Comparison of ENCODE assay signal across 8 mouse cellular contexts in the genomic region with DNA sequence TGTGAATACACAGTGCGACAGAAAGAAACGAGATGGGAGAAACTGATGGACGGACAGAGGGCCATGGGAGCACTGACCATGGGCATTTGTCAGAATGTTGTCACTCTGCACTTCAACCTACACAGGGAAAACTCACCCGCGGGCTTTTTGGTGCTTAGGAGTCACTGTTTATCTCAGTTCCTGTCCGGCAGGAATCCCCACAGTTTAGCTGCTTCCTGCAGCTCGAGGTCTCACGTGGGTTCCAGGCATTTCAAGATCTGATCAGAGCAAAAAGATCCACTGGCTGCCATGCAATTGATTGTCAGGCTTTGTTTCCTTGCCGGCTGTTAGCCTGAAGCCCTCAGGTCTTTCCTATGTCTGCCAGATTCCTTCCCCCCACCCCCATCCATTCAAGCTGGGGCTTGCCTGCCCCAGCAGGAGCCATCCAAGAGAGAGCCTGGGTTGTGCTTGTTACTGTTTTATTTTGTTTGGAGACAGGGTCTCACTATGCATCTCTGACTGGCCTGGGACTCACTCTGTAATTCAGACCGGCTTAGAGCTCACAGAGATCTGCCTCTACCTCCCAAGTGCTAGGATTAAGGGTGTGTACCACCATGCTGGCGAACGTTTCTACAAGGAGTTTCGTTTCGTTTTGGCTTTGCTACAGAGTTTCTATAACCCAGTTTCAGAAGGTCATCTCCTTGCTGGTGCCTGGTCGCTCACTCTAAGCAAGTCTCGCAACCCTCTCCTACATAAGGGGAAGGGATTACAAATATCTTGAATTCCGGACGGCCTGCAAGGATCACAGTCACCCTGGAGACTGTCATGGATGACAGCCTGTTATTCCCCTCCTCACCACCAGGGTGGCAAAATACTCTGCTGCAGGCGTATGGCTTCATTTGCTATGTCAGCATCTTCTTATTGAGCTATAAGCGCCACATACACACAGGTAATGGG. TPM values are rescaled to one million over a fixed set of nuclear protein-coding genes. Genes with fewer than 3 reads are reported as not detected.
DNase-seq lines count a peak whose midpoint lies in the region; ATAC-seq and TF ChIP-seq lines count a peak whose summit lies in the region.

No protein-coding gene starts in this region.

- peak overlapping the region; percentile 56; the same call in 1 of the 2 replicates for H3K27ac ChIP-seq in heart, adult 2 months
- no peak overlapping the region for H3K27ac ChIP-seq in kidney, embryonic 14.5 days (ENCODE audit: low read depth, low read length)
- H3K27ac ChIP-seq in stomach, embryonic 15.5 days: no peak overlapping the region

- peak; percentile 91 for TF ChIP-seq CTCF in heart, adult 2 months (IDR thresholded peaks at IDR 0.05)

- H3K27me3 ChIP-seq in heart, adult 2 months (ENCODE audit: control insufficient read depth, insufficient read depth, low read length): no peaks in the 10 kb centered on the region
- no peaks in the 10 kb centered on the region for H3K27me3 ChIP-seq in kidney, embryonic 14.5 days (ENCODE audit: control insufficient read depth, insufficient read depth, low read length)
- no peaks in the 10 kb centered on the region for H3K27me3 ChIP-seq in stomach, embryonic 15.5 days (replicated peaks)

- no peaks in the 10 kb centered on the region for H3K79me2 ChIP-seq in heart, adult 2 months (replicated peaks; ENCODE audit: control insufficient read depth, insufficient read depth, low read length)

- H3K36me3 ChIP-seq in heart, adult 2 months (ENCODE audit: control insufficient read depth, insufficient read depth, low read length): peaks cover under 1% of the 10 kb centered on the region; the same call in 1 of the 2 replicates
- no peaks in the 10 kb centered on the region for H3K36me3 ChIP-seq in kidney, embryonic 14.5 days (ENCODE audit: control insufficient read depth, insufficient read depth, low read length)
- no peaks in the 10 kb centered on the region for H3K36me3 ChIP-seq in stomach, embryonic 15.5 days

- DNase-seq in thymus, postnatal 0 days (ENCODE audit: low spot score): peak; percentile 64
- DNase-seq in thymus, postnatal 10 days (ENCODE audit: low spot score in 2 of 2): no peak
- DNase-seq in c-Kit-positive CD71-positive TER-119-positive erythroid progenitor cells, embryonic 14.5 days (ENCODE audit: low spot score): peak; percentile 57
- DNase-seq in heart, adult 2 months: peak; percentile 54 to 59
- DNase-seq in lung, postnatal 36 days: peak; percentile 85
- DNase-seq in right cerebral cortex, postnatal 14 days: no peak

- no peak for TF ChIP-seq EP300 in heart, adult 2 months (IDR thresholded peaks at IDR 0.05; ENCODE audit: insufficient read depth, low read depth, low read length)

- peaks cover 11% of the 10 kb centered on the region for H3K4me1 ChIP-seq in heart, adult 2 months (ENCODE audit: control insufficient read depth, insufficient read depth, low read length)
- peaks cover 7% of the 10 kb centered on the region for H3K4me1 ChIP-seq in kidney, embryonic 14.5 days (ENCODE audit: control insufficient read depth, insufficient read depth, low read length)
- H3K4me1 ChIP-seq in stomach, embryonic 15.5 days: peaks cover 17% of the 10 kb centered on the region

- H3K9me3 ChIP-seq in kidney, embryonic 14.5 days (ENCODE audit: control insufficient read depth, low read length): no peaks in the 10 kb centered on the region
- no peaks in the 10 kb centered on the region for H3K9me3 ChIP-seq in stomach, embryonic 15.5 days

- intact Hi-C loops in heart, adult 2 months (cut with DNase I): loop anchor here (2.0 kb wide), 1 partner anchor 18 kb away; no protein-coding TSS in a partner anchor

- no peak for TF ChIP-seq POLR2A in heart, adult 2 months (IDR thresholded peaks at IDR 0.05; ENCODE audit: insufficient read depth, low read depth, low read length)

- H3K4me2 ChIP-seq in kidney, embryonic 14.5 days (replicated peaks; ENCODE audit: low read depth, low read length): peak overlapping the region; percentile 1; the same call in 1 of the 2 replicates
- H3K4me2 ChIP-seq in stomach, embryonic 15.5 days: peak overlapping the region; percentile 33

- 29% methylated on average over 20 of the region's 20 CpGs for WGBS in heart, adult 2 months
- 50% methylated on average over 20 of the region's 20 CpGs for WGBS in kidney, embryonic 14.5 days
- WGBS in stomach, embryonic 15.5 days: 31% methylated on average over 20 of the region's 20 CpGs

- peak overlapping the region; percentile 67 for H3K9ac ChIP-seq in heart, adult 2 months (ENCODE audit: low read depth, low read length)
- H3K9ac ChIP-seq in kidney, embryonic 14.5 days (ENCODE audit: low read depth, low read length): no peak overlapping the region
- no peak overlapping the region for H3K9ac ChIP-seq in stomach, embryonic 15.5 days

- H3K4me3 ChIP-seq in heart, adult 2 months: peak overlapping the region; percentile 38
- H3K4me3 ChIP-seq in kidney, embryonic 14.5 days (ENCODE audit: low read length): 0 out of 2 replicates have a peak overlapping the region, but pooled peaks have one; percentile 1
- H3K4me3 ChIP-seq in stomach, embryonic 15.5 days (replicated peaks): peak overlapping the region; percentile 34

- ATAC-seq in kidney, embryonic 14.5 days (ENCODE audit: low FRiP score, low TSS enrichment): no peak; the same call in 1 of the 2 replicates
- no peak for ATAC-seq in stomach, embryonic 15.5 days (ENCODE audit: insufficient read depth, low FRiP score, low read depth)

RNA-seq across cellular contexts. Expression of gene Atp2a3, which starts 20.5 kb away (rescaled TPM):
- 102 and 111 TPM in 2 replicates for polyA plus RNA-seq in thymus, postnatal 0 days (2015; fragmentation: Nextera tagmentation; extraction: Ambion mirVana)
- 10 to 100 TPM; 10.9 to 14.5 TPM for total RNA-seq in heart, adult 2 months (2021)
- 15.9 and 17.3 TPM in 2 replicates for polyA plus RNA-seq in heart, adult 2 months (2012; rRNA removed)
- polyA plus RNA-seq in kidney, embryonic 14.5 days (2014; fragmentation: Nextera tagmentation; extraction: Ambion mirVana): 1.3 and 2.2 TPM in 2 replicates
- 18.9 and 20.6 TPM in 2 replicates for polyA plus RNA-seq in stomach, embryonic 15.5 days (2015; fragmentation: Nextera tagmentation; extraction: Ambion mirVana)

RNA-seq across cellular contexts. Expression of gene P2rx1, which starts 58.4 kb away (rescaled TPM):
- 61.5 and 71.4 TPM in 2 replicates for polyA plus RNA-seq in thymus, postnatal 0 days (2015; fragmentation: Nextera tagmentation; extraction: Ambion mirVana)
- total RNA-seq in heart, adult 2 months (2021): under 1 TPM; 0.21 to 0.86 TPM
- 0.76 and 0.91 TPM in 2 replicates for polyA plus RNA-seq in heart, adult 2 months (2012; rRNA removed)
- polyA plus RNA-seq in kidney, embryonic 14.5 days (2014; fragmentation: Nextera tagmentation; extraction: Ambion mirVana): 0.61 and 0.76 TPM in 2 replicates
- polyA plus RNA-seq in stomach, embryonic 15.5 days (2015; fragmentation: Nextera tagmentation; extraction: Ambion mirVana): 33.7 and 52.1 TPM in 2 replicates

Comparison
In these comparisons a context has a peak if more than half of its experiments do, and no peak if none do; other contexts are left out.
1. DNase-seq: peak in thymus, postnatal 0 days (single experiment), c-Kit-positive CD71-positive TER-119-positive erythroid progenitor cells, embryonic 14.5 days (single experiment), heart, adult 2 months (2 of 2) and lung, postnatal 36 days (single experiment); none in thymus, postnatal 10 days (0 of 2) and right cerebral cortex, postnatal 14 days (single experiment).
2. RNA of gene P2rx1, which starts 58.4 kb away (polyA plus RNA-seq): 61.5 to 71.4 TPM in thymus, postnatal 0 days and 33.7 to 52.1 TPM in stomach, embryonic 15.5 days; 0.76 to 0.91 TPM in heart, adult 2 months and 0.61 to 0.76 TPM in kidney, embryonic 14.5 days; every median in the first group is over 10 times any median in the second.
3. Peak in every context shown above with its lines, with median percentiles within 50 percentile points of each other: H3K4me3 ChIP-seq.